Mouse (Mus musculus) lung, postnatal 0 days (tissue): ENCODE measurements at regions not wholly inside any gene's neighbourhood (a gene's known extent, or its start where the extent isn't known, plus 50 kb on each side); places are given as distances from the start of the nearest gene placed in this dataset.

ENCODE experiments used
- CTCF ChIP-seq: IDR thresholded peaks from 2 replicates; pipeline ENCODE4 v1.5.1; 2016; ENCODE audit warnings: antibody characterized with exemption, mild to moderate bottlenecking
- EP300 ChIP-seq: IDR thresholded peaks from 2 replicates; pipeline ENCODE4 v1.6.1; 2016; ENCODE audit warnings: antibody characterized with exemption, mild to moderate bottlenecking, control low read depth

DNA sequence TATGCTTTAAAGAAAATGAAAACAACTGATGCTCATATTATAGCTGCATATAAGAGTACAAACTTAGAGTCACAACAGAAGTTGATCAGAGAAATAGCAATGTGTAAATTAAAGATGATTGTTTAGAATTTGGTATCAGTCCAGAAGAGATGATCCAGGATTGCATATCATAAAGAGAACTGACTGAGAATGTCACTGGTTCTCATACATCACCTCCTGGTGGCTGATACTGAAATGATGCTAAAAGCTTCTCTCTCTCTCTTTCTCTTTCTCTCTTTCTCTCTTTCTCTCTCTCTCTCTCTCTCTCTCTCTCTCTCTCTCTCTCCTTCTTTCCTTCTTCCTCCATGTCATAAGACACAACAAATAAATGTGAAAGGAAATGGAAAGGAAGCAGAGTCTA lies 588.5 kb downstream of the Kctd8 start:
- no peak for TF ChIP-seq CTCF
- TF ChIP-seq EP300, result no peak
